Mouse (Mus musculus) stomach, postnatal 0 days (tissue): ENCODE data around the gene Gas6. TPM values are rescaled to one million over a fixed set of nuclear protein-coding genes. Genes with fewer than 3 reads are reported as not detected.

Source experiments
- ATAC-seq: fragments of 200-750 bp; cut with Nextera tagmentation; 2 replicates; pipeline ENCODE4 v1.8.0; 2017; ENCODE audit not compliant: low FRiP score, low TSS enrichment
- DNase-seq: peaks from one replicate; pipeline ENCODE4 v3.0.0-alpha.2; 2016; ENCODE audit warnings: low spot score
- H3K27ac ChIP-seq: fragments of 300-500 bp; sonication (generic); replicated peaks from 2 replicates; pipeline ENCODE4 v1.5.1; 2014; ENCODE audit warnings: mild to moderate bottlenecking, control low read depth
- H3K27me3 ChIP-seq: fragments of 300-500 bp; sonication (generic); 2 replicates; pipeline ENCODE4 v1.6.1; 2014; ENCODE audit warnings: low read length; ENCODE audit not compliant: control insufficient read depth, insufficient read depth
- H3K36me3 ChIP-seq: fragments of 300-500 bp; sonication (generic); 2 replicates; pipeline ENCODE4 v1.6.1; 2014; ENCODE audit warnings: low read length, mixed read lengths; ENCODE audit not compliant: control insufficient read depth, insufficient read depth
- H3K4me1 ChIP-seq: fragments of 300-500 bp; sonication (generic); replicated peaks from 2 replicates; pipeline ENCODE4 v1.6.1; 2014; ENCODE audit warnings: antibody characterized with exemption; ENCODE audit not compliant: control insufficient read depth, insufficient read depth
- H3K4me2 ChIP-seq: fragments of 300-500 bp; sonication (generic); replicated peaks from 2 replicates; pipeline ENCODE4 v1.6.1; 2014; ENCODE audit warnings: low read depth, mild to moderate bottlenecking, control low read depth, moderate library complexity
- H3K4me3 ChIP-seq: fragments of 300-500 bp; sonication (generic); 2 replicates; pipeline ENCODE4 v1.5.1; 2014; ENCODE audit warnings: low read depth, low read length, control low read depth
- H3K9ac ChIP-seq: fragments of 300-500 bp; sonication (generic); 2 replicates; pipeline ENCODE4 v1.6.1; 2014; ENCODE audit warnings: mild to moderate bottlenecking, low read length, control low read depth, mixed read lengths
- H3K9me3 ChIP-seq: fragments of 300-500 bp; sonication (generic); 2 replicates; pipeline ENCODE4 v1.6.1; 2016; ENCODE audit warnings: low read length; ENCODE audit not compliant: control insufficient read depth
- CTCF ChIP-seq: IDR thresholded peaks from 2 replicates; pipeline ENCODE4 v1.5.1; 2016; ENCODE audit warnings: antibody characterized with exemption, low read depth, mild to moderate bottlenecking, moderate library complexity
- EP300 ChIP-seq: optimal IDR thresholded peaks from 2 replicates; pipeline ENCODE3; 2016; ENCODE audit warnings: antibody characterized with exemption
- WGBS: fragments of 180-500 bp; shearing (Covaris S2); extraction: QIAGEN DNeasy Blood & Tissue Kit; methylation state at CpG from one replicate; pipeline ENCODE4 v1.1.7; 2014; 5-methylcytosine and 5-hydroxymethylcytosine counted together
- polyA plus RNA-seq: library from polyadenylated mRNA; unstranded; fragments of >200 nt; fragmentation: Nextera tagmentation; extraction: Ambion mirVana; gene quantifications from 2 replicates; pipeline ENCODE4 v1.2.1, GENCODE M21; 2015

Gas6 gene
- polyA plus RNA-seq, 1 experiment from 2014 or later: 197 TPM

DNA sequence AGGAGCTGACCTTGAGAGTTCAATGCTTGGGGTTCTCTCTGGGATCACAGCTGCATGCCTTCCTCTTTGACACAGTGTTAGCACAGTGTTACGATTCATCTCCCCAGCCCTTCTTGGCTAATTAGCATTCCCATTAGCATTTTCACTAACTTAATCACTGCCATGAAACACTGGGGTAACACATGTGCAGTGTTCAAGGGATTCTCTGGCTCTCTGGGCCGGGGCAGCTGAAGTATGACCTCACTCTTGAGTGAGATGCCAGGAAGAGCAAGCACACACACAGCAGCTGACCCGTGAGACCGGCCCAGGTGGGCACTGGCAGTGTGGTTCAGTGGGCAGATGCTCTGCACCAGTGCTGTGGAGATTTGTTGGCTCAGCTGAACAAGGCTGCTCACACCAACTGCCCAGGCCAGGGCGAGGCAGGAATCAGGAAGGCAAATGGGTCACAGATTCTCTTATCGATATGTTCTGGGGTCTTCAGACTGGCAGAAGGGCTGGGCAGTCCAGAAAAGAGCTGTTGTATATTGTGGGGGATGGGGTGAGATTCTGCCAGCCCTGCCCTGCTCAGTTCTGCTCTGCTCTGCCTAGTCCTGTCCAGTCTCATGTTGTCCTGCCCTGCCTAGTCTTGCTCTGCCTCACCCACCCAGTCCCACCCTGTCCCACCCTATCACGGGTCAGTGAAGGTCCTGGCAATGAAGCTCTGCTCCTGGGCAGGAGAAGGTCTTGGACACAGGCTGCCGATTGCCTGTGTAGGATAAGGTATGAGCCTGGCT, 39.8 kb downstream of the Gas6 start:
- Histone ChIP-seq H3K9ac (no peak overlapping the region), H3K27ac (no peak overlapping the region), H3K36me3 (no peaks in the 10 kb centered on the region), H3K27me3 (no peaks in the 10 kb centered on the region), H3K4me1 (no peaks in the 10 kb centered on the region), H3K9me3 (no peaks in the 10 kb centered on the region), H3K4me3 (no peak overlapping the region), H3K4me2 (no peak overlapping the region)
- DNase-seq (no peak), ATAC-seq (peak; percentile 34; the same call in 1 of the 2 replicates)
- TF ChIP-seq CTCF (no peak), EP300 (no peak)
- WGBS: 59% methylated on average over 8 of the region's 8 CpGs

DNA sequence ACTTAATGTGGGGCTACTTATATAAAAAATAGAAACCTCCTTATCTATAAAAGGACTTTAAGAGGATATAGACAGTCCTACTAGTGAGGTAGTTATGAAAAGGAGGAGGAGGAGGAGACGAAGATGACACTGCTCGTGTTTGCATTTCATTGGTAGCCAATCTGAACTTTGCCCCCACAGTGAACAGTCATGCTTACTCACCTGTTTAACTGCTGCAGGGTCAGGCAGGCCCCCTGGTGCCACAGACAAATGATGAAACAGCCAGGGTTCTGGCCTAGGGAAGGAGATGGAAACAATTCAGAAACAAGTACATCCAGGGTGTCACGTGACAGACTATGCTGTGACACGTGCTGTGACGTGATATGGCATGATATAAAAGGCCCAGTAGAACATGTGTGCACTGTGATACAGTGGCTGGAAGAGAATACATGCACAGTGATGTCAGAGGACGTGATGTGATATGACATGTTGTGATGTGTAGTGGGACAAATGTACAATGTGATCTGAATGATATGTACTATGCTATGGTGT, 42.5 kb downstream of the Gas6 start:
- H3K27ac ChIP-seq: no peak overlapping the region
- no peaks in the 10 kb centered on the region for H3K27me3 ChIP-seq
- 63% methylated on average over 6 of the region's 6 CpGs for WGBS
- H3K4me2 ChIP-seq: no peak overlapping the region
- DNase-seq: no peak
- H3K9me3 ChIP-seq: no peaks in the 10 kb centered on the region
- TF ChIP-seq EP300 (no peak), CTCF (no peak)
- H3K9ac ChIP-seq: no peak overlapping the region
- ATAC-seq: no peak
- H3K4me3 ChIP-seq: no peak overlapping the region
- no peaks in the 10 kb centered on the region for H3K4me1 ChIP-seq
- no peaks in the 10 kb centered on the region for H3K36me3 ChIP-seq

- Histone ChIP-seq H3K27ac (no peak overlapping the region), H3K9ac (no peak overlapping the region), H3K4me1 (no peaks in the 10 kb centered on the region), H3K4me3 (no peak overlapping the region), H3K27me3 (no peaks in the 10 kb centered on the region), H3K9me3 (no peaks in the 10 kb centered on the region), H3K4me2 (no peak overlapping the region), H3K36me3 (no peaks in the 10 kb centered on the region)
- DNase-seq: peak; percentile 68
- 54% methylated on average over 4 of the region's 4 CpGs for WGBS
- no peak for ATAC-seq
- TF ChIP-seq CTCF (no peak), EP300 (no peak)
These were observed 46.1 kb downstream of the Gas6 start for GRCm38 (mm10) chr8:13448145-13448544.

- ATAC-seq (no peak), DNase-seq (no peak)
- 88% methylated on average over 6 of the region's 6 CpGs for WGBS
- H3K4me1 ChIP-seq: no peaks in the 10 kb centered on the region
- no peak overlapping the region for H3K4me3 ChIP-seq
- no peak overlapping the region for H3K9ac ChIP-seq
- H3K27me3 ChIP-seq: no peaks in the 10 kb centered on the region
- no peaks in the 10 kb centered on the region for H3K36me3 ChIP-seq
- H3K27ac ChIP-seq: no peak overlapping the region
- TF ChIP-seq EP300: no peak
- TF ChIP-seq CTCF: no peak
- H3K4me2 ChIP-seq: no peak overlapping the region
- no peaks in the 10 kb centered on the region for H3K9me3 ChIP-seq
These were observed 47.8 kb downstream of the Gas6 start for GRCm38 (mm10) chr8:13446456-13446855.

DNA sequence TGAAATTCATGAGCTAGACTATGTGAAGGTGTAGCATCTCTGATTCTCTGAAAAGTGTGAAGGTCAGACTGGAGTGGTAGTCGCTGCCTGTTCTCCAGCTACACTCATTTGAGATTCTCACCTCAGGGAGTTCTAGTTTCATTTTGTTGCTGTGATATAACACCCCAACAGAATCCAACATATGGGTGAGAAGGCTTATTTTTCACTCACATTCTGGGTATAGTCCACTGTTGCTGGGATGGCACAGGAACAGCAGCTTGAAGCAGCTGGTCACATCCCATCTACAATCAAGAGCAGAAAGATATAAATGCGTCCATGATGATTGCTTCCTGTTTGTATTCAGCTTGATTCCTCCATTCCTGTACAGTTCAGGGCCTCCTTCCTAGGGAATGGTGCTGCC, 52.1 kb downstream of the Gas6 start:
- DNase-seq (no peak), ATAC-seq (no peak)
- H3K27ac ChIP-seq: no peak overlapping the region
- TF ChIP-seq CTCF (no peak), EP300 (no peak)
- H3K4me3 ChIP-seq: no peak overlapping the region
- no peak overlapping the region for H3K9ac ChIP-seq
- H3K36me3 ChIP-seq: no peaks in the 10 kb centered on the region
- H3K4me2 ChIP-seq: no peak overlapping the region
- 92% methylated on average over 2 of the region's 2 CpGs for WGBS
- H3K27me3 ChIP-seq: no peaks in the 10 kb centered on the region
- no peaks in the 10 kb centered on the region for H3K9me3 ChIP-seq
- no peaks in the 10 kb centered on the region for H3K4me1 ChIP-seq

- Histone ChIP-seq H3K9ac (no peak overlapping the region), H3K4me2 (no peak overlapping the region), H3K27ac (no peak overlapping the region), H3K27me3 (no peaks in the 10 kb centered on the region; the same call in 1 of the 2 replicates), H3K9me3 (no peaks in the 10 kb centered on the region), H3K4me3 (no peak overlapping the region), H3K36me3 (no peaks in the 10 kb centered on the region), H3K4me1 (no peaks in the 10 kb centered on the region)
- TF ChIP-seq CTCF: no peak
- no peak for TF ChIP-seq EP300
- DNase-seq (no peak), ATAC-seq (no peak)
- 78% methylated on average over 2 of the region's 2 CpGs for WGBS
These were observed 56.8 kb downstream of the Gas6 start for GRCm38 (mm10) chr8:13437531-13437930.
